Mouse (Mus musculus): ENCODE results near the gene Snrnp25. TPM values are rescaled to one million over a fixed set of nuclear protein-coding genes. Genes with fewer than 3 reads are reported as not detected.

Snrnp25 gene
- total RNA-seq, 1 experiment from 2014 or later, result 15.4 TPM

DNA sequence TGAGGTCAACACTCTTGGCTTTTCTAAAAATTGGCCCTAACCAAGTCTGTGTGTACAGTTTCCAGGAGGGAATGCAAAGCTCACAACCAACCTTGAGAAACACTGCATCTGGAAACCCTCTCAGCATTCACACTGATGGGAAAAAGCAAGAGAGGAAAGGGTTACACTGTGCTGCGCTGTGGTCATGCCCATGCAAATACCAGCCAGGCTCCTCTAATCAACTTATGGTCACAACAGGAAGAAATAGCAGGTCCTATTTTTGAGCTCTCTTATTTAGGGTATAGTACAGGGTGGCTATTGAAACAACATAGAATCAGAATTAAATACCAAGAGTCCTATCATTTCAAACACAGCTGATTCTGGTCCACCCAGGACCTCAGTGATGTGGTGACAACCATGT, 39.4 kb downstream of the Snrnp25 start:
- no peak for DNase-seq

GRCm38 (mm10) chr11:32245614-32246013, 40.4 kb downstream of the Snrnp25 start:
- DNase-seq, result no peak

GRCm38 (mm10) chr11:32247068-32247467, 41.9 kb downstream of the Snrnp25 start:
- no peak for DNase-seq

- DNase-seq, result no peak
Measured at GRCm38 (mm10) chr11:32248350-32248749, 43.1 kb downstream of the Snrnp25 start.

- DNase-seq, result no peak
Measured at GRCm38 (mm10) chr11:32250880-32251763, 45.9 kb downstream of the Snrnp25 start.

DNA sequence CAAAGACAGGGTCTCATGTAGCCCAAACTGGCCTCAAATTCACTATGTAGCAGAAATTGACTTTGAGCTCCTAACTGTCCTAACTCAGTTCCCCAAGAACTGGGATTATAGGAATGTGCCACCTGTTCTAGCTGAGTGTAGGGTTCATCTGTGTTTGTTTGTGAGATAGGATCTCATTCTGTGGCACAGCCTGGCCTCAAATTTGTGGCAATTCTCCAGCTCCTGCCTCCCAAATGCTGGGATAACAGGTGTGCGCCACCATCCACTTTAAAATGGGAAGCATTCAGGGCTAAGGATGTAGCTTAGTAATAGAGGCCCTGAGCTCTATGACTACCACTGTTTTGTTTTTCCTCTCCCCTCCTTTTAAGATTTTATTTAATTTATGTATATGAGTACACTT, 47.9 kb downstream of the Snrnp25 start:
- no peak for DNase-seq

- no peak for DNase-seq
Measured at GRCm38 (mm10) chr11:32256146-32256545, 50.9 kb downstream of the Snrnp25 start.

- DNase-seq, result no peak
Measured at GRCm38 (mm10) chr11:32256566-32256965, 51.4 kb downstream of the Snrnp25 start.

Other genes with a start within 250 kb of the Snrnp25 start
- gene 4930524B15Rik, start 239.8 kb upstream of the Snrnp25 start, total RNA-seq (2021), result not detected in 2 replicates
- gene Nsg2, start 205.0 kb upstream of the Snrnp25 start, total RNA-seq (2021), result 23.6 and 33.9 TPM in 2 replicates
- gene Il9r, start 5.1 kb upstream of the Snrnp25 start, total RNA-seq (2021), result not detected in 2 replicates
- 27.6 and 27.9 TPM in 2 replicates for gene Rhbdf1, start 16.9 kb downstream of the Snrnp25 start, total RNA-seq (2021)
- gene Mpg, start 21.1 kb downstream of the Snrnp25 start, total RNA-seq (2021), result 18.5 and 22.9 TPM in 2 replicates
- gene Nprl3, start 62.3 kb downstream of the Snrnp25 start, total RNA-seq (2021), result 79.0 and 83.9 TPM in 2 replicates
- not detected in 2 replicates for gene Hba-x, start 71.0 kb downstream of the Snrnp25 start, total RNA-seq (2021)
- gene Hba-a1, start 78.1 kb downstream of the Snrnp25 start, total RNA-seq (2021), result 2,198 and 2,224 TPM in 2 replicates
- gene Hbq1b, start 81.5 kb downstream of the Snrnp25 start, total RNA-seq (2021), result 0.64 TPM in 1 of 2 replicates, not detected in the other
- 1,730 and 2,563 TPM in 2 replicates for gene Hba-a2, start 91.1 kb downstream of the Snrnp25 start, total RNA-seq (2021)
- gene Hbq1a, start 94.7 kb downstream of the Snrnp25 start, total RNA-seq (2021), result not detected in 2 replicates
- 4.6 and 5.1 TPM in 2 replicates for gene Sh3pxd2b, start 142.4 kb downstream of the Snrnp25 start, total RNA-seq (2021)
- 15.3 and 16.2 TPM in 2 replicates for gene Ubtd2, start 250.0 kb downstream of the Snrnp25 start, total RNA-seq (2021)